Mouse (Mus musculus) embryonic facial prominence, embryonic 13.5 days (tissue): ENCODE results near the gene Dazap1. TPM values are rescaled to one million over a fixed set of nuclear protein-coding genes. Genes with fewer than 3 reads are reported as not detected.

Source experiments
- ATAC-seq: fragments of 200-750 bp; cut with Nextera tagmentation; 2 replicates; pipeline ENCODE4 v1.8.0; 2017; ENCODE audit warnings: low read depth; ENCODE audit not compliant: insufficient number of reproducible peaks, insufficient read depth, low FRiP score, low TSS enrichment
- H3K27ac ChIP-seq: fragments of 300-500 bp; sonication (generic); 2 replicates; pipeline ENCODE4 v1.5.1; 2015; ENCODE audit warnings: moderate library complexity, mild to moderate bottlenecking, inconsistent platforms
- H3K27me3 ChIP-seq: fragments of 300-500 bp; sonication (generic); 2 replicates; pipeline ENCODE4 v1.6.1; 2015; ENCODE audit warnings: mild to moderate bottlenecking, inconsistent platforms
- H3K36me3 ChIP-seq: fragments of 300-500 bp; sonication (generic); 2 replicates; pipeline ENCODE4 v1.6.1; 2015; ENCODE audit warnings: mild to moderate bottlenecking, inconsistent platforms
- H3K4me1 ChIP-seq: fragments of 300-500 bp; sonication (generic); 2 replicates; pipeline ENCODE4 v1.6.1; 2015; ENCODE audit warnings: inconsistent platforms
- H3K4me2 ChIP-seq: fragments of 300-500 bp; sonication (generic); 2 replicates; pipeline ENCODE4 v1.6.1; 2015; ENCODE audit warnings: moderate library complexity, mild to moderate bottlenecking, inconsistent platforms
- H3K4me3 ChIP-seq: fragments of 300-500 bp; sonication (generic); 2 replicates; pipeline ENCODE4 v1.5.1; 2015; ENCODE audit warnings: mild to moderate bottlenecking, inconsistent platforms
- H3K9ac ChIP-seq: fragments of 300-500 bp; sonication (generic); 2 replicates; pipeline ENCODE4 v1.6.1; 2015; ENCODE audit warnings: mild to moderate bottlenecking, inconsistent platforms
- H3K9me3 ChIP-seq: fragments of 300-500 bp; sonication (generic); 2 replicates; pipeline ENCODE4 v1.6.1; 2016; ENCODE audit warnings: inconsistent platforms
- WGBS: fragments of 180-500 bp; shearing (Covaris S2); methylation state at CpG from one replicate; pipeline ENCODE4 v1.1.7; 2015; ENCODE audit warnings: mixed read lengths; 5-methylcytosine and 5-hydroxymethylcytosine counted together
- microRNA-seq: library from miRNA; unstranded; fragments of <30 nt; microRNA quantifications from one replicate; pipeline ENCODE4, GENCODE M21; 2016
- polyA plus RNA-seq: library from polyadenylated mRNA; unstranded; fragments of >200 nt; fragmentation: Nextera tagmentation; extraction: Ambion mirVana; gene quantifications from 2 replicates; pipeline ENCODE4 v1.2.1, GENCODE M21; 2015

Dazap1 gene
- polyA plus RNA-seq, 1 experiment from 2014 or later = 66.0 TPM

- H3K27me3 ChIP-seq = peaks cover 21% of the 10 kb centered on the region
- no peak overlapping the region for H3K27ac ChIP-seq
- 62% methylated on average over 10 of the region's 10 CpGs for WGBS
- H3K4me1 ChIP-seq = peaks cover 23% of the 10 kb centered on the region
- H3K4me3 ChIP-seq = no peak overlapping the region
- no peak for ATAC-seq
- H3K4me2 ChIP-seq = 0 out of 2 replicates have a peak overlapping the region, but pooled peaks have one; percentile 94
- no peaks in the 10 kb centered on the region for H3K36me3 ChIP-seq
- H3K9ac ChIP-seq = 0 out of 2 replicates have a peak overlapping the region, but pooled peaks have one; percentile 16
- H3K9me3 ChIP-seq = no peaks in the 10 kb centered on the region
These were observed 70.6 kb downstream of the Dazap1 start for GRCm38 (mm10) chr10:80331636-80332524.

- H3K9ac ChIP-seq = no peak overlapping the region
- no peak for ATAC-seq
- H3K4me3 ChIP-seq = no peak overlapping the region
- H3K27ac ChIP-seq = no peak overlapping the region
- peaks cover 23% of the 10 kb centered on the region for H3K4me1 ChIP-seq
- WGBS = 62% methylated on average over 5 of the region's 5 CpGs
- peaks cover 21% of the 10 kb centered on the region for H3K27me3 ChIP-seq
- H3K4me2 ChIP-seq = no peak overlapping the region
- no peaks in the 10 kb centered on the region for H3K9me3 ChIP-seq
- no peaks in the 10 kb centered on the region for H3K36me3 ChIP-seq
These were observed 71.3 kb downstream of the Dazap1 start for GRCm38 (mm10) chr10:80332525-80332989.

- no peak overlapping the region for H3K4me2 ChIP-seq
These were observed 75.0 kb downstream of the Dazap1 start for GRCm38 (mm10) chr10:80336263-80336662.

More at GRCm38 (mm10) chr10:80336263-80336662, 75.0 kb downstream of the Dazap1 start:
- no peak overlapping the region for H3K4me3 ChIP-seq
- no peak overlapping the region for H3K9ac ChIP-seq
- peaks cover 15% of the 10 kb centered on the region for H3K4me1 ChIP-seq
- H3K9me3 ChIP-seq = no peaks in the 10 kb centered on the region
- peaks cover 27% of the 10 kb centered on the region for H3K27me3 ChIP-seq
- no peaks in the 10 kb centered on the region for H3K36me3 ChIP-seq
- no peak for ATAC-seq
- no peak overlapping the region for H3K27ac ChIP-seq
- WGBS = 83% methylated on average over 12 of the region's 12 CpGs

Small RNAs within 50 kb of the gene (microRNA-seq; reads per million reads assigned to microRNA genes)
- gene Mir6911 = 0.55 reads per million

Other genes with a start within 250 kb of the Dazap1 start
- gene Arhgap45, start 244.8 kb upstream of the Dazap1 start, polyA plus RNA-seq = 3.9 and 4.6 TPM in 2 replicates
- gene Polr2e, start 221.7 kb upstream of the Dazap1 start, polyA plus RNA-seq = 247 and 265 TPM in 2 replicates
- gene Gpx4, start 214.3 kb upstream of the Dazap1 start, polyA plus RNA-seq = 445 and 488 TPM in 2 replicates
- 15.8 and 16.1 TPM in 2 replicates for gene Sbno2, start 155.9 kb upstream of the Dazap1 start, polyA plus RNA-seq
- gene Stk11, start 145.7 kb upstream of the Dazap1 start, polyA plus RNA-seq = 18.5 and 19.0 TPM in 2 replicates
- 491 and 513 TPM in 2 replicates for gene Atp5d, start 122.9 kb upstream of the Dazap1 start, polyA plus RNA-seq
- gene Cbarp, start 120.7 kb upstream of the Dazap1 start, polyA plus RNA-seq = 6.8 and 9.8 TPM in 2 replicates
- 21.2 and 25.7 TPM in 2 replicates for gene Midn, start 113.2 kb upstream of the Dazap1 start, polyA plus RNA-seq
- 142 and 162 TPM in 2 replicates for gene Cirbp, start 95.5 kb upstream of the Dazap1 start, polyA plus RNA-seq
- gene 1600002K03Rik, start 88.5 kb upstream of the Dazap1 start, polyA plus RNA-seq = 11.0 and 11.6 TPM in 2 replicates
- 26.8 and 38.8 TPM in 2 replicates for gene Efna2, start 82.0 kb upstream of the Dazap1 start, polyA plus RNA-seq
- gene Mum1, start 35.1 kb upstream of the Dazap1 start, polyA plus RNA-seq = 96.1 and 97.6 TPM in 2 replicates
- gene Ndufs7, start 12.4 kb upstream of the Dazap1 start, polyA plus RNA-seq = 266 and 299 TPM in 2 replicates
- 27.2 and 33.6 TPM in 2 replicates for gene Gamt, start 474 bp upstream of the Dazap1 start, polyA plus RNA-seq
- 1,000 and 1,047 TPM in 2 replicates for gene Rps15, start 31.0 kb downstream of the Dazap1 start, polyA plus RNA-seq
- gene Apc2, start 34.5 kb downstream of the Dazap1 start, polyA plus RNA-seq = 9.3 and 9.4 TPM in 2 replicates
- gene 2310011J03Rik, start 59.1 kb downstream of the Dazap1 start, polyA plus RNA-seq = 49.3 and 57.9 TPM in 2 replicates
- 4.4 and 4.9 TPM in 2 replicates for gene Pcsk4, start 68.0 kb downstream of the Dazap1 start, polyA plus RNA-seq
- 6.0 and 6.3 TPM in 2 replicates for gene Reep6, start 68.5 kb downstream of the Dazap1 start, polyA plus RNA-seq
- 3.2 and 4.3 TPM in 2 replicates for gene Adamtsl5, start 86.9 kb downstream of the Dazap1 start, polyA plus RNA-seq
- 1.8 and 2.6 TPM in 2 replicates for gene Plk5, start 95.0 kb downstream of the Dazap1 start, polyA plus RNA-seq
- gene Mex3d, start 126.2 kb downstream of the Dazap1 start, polyA plus RNA-seq = 8.9 and 10.4 TPM in 2 replicates
- 263 and 297 TPM in 2 replicates for gene Mbd3, start 138.1 kb downstream of the Dazap1 start, polyA plus RNA-seq
- gene Uqcr11, start 145.3 kb downstream of the Dazap1 start, polyA plus RNA-seq = 447 and 479 TPM in 2 replicates
- 162 and 183 TPM in 2 replicates for gene Tcf3, start 172.2 kb downstream of the Dazap1 start, polyA plus RNA-seq
- gene Onecut3, start 233.3 kb downstream of the Dazap1 start, polyA plus RNA-seq = not detected in 2 replicates